Mouse (Mus musculus) testis, postnatal 14 days (tissue): ENCODE measurements around the gene Nags.

Source experiments
- DNase-seq: peaks from one replicate; pipeline ENCODE4 v3.0.0; 2021; ENCODE audit warnings: low spot score

Nags gene

GRCm38 (mm10) chr11:102145471-102146001 lies at the start of gene Nags:
TSS of gene Nags (plus strand) at chr11:102145513.
- DNase-seq: peak; percentile 44

DNA sequence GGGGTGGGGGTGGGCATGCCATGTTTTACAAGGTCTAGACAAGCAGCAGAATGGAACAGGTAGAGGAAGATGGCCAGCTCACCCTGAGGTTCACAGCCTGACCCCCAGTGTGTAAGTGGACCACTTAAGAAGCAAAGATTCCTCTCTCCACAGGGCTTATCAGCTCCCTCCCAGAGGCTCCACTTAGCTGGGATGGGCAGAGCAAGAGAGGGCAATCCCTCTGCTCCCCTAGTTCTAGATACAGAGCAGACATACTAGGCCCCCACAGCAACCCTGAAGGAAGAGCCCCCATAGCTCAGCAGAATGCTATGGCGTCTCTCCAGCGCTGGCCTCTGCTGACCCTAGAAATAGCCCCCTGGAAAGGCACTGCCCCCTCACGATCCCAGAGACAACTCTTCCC lies 49.6 kb upstream of the Nags start:
- no peak for DNase-seq

DNA sequence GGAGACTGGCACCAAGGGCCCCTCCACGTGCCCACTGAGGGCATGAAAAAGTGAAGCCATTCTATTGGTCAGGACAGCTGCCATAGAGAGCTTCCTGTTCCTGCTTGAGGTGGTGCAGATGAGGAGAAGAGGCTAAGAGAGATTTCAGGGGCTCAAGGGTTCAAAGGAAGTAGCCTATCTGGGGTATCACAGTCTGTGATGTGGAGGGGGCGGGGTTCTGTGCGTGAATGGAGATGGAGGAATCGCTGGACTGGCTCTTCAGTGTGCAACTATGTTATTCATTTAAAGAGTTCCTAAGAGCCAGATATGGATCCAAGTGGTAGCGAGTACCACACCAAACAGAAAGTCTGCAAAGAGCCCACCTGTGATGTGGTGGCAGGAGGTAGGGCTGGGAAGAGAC lies 48.9 kb upstream of the Nags start:
- no peak for DNase-seq

GRCm38 (mm10) chr11:102096887-102097391 lies 48.4 kb upstream of the Nags start:
- peak; percentile 64 for DNase-seq

GRCm38 (mm10) chr11:102101219-102101618 lies 44.1 kb upstream of the Nags start, which contains the start of gene Ppy:
TSS of gene Ppy (minus strand) at chr11:102101319.
- no peak for DNase-seq

DNA sequence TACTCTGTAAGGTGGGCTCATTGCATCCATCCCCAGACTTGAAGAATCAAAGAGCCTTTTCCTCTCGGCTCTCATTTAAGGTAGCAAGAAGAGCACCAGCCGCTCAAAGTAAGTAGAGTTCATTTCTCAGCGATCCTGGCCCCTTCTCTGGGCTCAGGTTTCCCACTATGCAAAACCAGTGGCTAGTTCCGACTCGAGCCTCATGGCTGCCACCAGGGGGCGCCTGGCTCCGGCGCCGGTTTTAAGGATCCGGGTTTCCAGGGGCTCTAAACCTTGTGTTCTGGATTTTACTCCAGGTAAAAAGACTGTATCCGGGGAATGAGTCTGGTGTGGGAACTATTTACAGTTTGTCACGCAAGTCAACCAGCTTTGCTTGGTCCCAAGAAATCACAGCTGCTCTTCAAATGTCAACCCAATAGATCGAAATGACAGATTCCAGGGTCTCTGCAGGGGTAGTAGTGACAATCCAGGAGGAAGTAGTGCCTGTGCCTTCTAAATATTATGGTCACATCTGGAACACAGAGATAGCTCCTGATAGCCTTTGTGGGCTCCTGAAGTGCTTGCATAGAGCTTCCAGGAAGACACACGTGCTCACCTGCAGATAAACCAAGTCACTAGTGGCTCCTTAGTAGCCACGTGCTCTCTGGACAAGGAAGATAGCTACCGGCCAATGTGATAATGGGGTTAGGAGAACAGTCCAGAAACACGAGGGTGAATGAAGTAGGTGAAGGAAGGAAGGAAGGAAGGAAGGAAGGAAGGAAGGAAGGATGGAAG lies 42.6 kb upstream of the Nags start:
- peak; percentile 56 for DNase-seq

DNA sequence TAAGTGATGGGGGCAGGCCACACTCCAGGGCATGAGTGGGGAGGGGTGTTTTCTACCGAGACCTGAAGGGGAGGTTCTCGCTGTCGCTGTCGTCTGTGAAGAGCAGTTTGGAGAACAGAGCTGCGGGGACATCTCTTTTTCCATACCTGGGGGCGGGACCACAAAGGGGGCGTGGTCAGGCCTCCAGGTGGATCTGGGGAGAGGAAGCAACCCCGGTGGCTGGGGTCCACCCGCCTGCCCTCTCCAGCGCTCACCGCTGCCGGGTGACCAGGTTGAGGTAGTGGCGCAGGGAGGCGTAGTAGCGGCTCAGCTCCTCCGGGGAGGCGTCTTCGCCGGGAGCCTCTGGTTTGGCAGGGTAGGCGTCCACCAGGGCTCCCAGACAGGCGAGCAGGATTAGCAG lies 38.4 kb upstream of the Nags start:
- no peak for DNase-seq

DNA sequence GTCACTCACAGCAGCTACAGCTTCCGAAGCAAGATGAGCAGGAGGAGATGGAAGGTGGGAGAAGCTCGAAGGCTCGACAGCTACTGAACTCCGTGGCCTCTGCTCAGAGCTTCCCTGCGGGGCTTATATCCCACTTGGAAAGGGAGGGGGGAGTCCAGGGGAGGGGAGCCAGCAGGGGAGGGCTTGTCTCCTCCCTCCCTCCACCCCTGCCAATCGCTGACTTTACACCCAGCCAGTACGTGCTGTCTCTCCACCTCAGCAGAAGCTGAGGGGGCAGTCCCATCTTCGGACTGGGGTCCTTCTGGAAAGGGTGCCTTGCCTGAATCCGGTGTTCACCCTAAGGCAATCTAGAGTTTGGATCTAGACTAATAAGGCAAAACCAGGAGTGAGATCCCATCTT lies 37.6 kb upstream of the Nags start, which contains the start of gene Pyy:
TSS of gene Pyy (minus strand) at position 101 of the 400 bp plus-strand sequence.
- no peak for DNase-seq

DNA sequence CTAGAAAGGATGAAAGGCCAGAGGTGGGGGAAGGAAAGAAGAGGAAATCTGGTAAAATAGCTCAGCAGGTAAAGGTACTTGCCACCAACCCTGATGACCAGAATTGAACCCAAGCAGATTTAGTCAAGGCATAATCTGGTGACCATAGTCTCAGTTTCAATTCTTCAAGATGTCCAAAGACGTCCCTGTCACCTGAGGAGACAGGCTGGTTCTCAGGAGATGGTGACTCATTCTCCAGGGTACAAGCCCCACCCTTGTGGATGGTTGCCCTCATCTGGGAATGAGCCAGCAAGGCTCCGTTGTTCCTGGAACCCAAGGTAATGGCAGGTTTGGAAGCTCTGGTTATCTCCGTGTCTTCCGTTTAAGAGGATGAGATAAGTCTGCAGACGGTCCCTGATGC lies 33.7 kb upstream of the Nags start:
- no peak for DNase-seq

DNA sequence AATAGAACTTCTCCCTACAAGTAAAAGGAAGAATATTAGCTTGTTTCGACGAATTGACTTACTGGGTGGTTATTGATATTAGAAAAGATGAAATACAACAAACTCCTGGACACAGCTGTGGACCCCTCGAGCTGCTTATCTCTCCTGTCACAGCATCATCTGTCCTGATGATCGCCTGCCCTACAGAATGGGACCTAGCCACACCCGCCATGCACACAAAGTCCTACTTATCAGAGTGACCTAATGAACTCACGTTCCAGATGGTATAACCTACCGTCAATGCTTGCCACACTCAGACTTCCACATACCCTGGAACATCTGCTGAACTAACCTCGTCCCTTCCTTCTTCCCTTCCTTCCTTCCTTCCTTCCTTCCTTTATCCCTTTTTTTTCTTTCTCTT lies 29.1 kb upstream of the Nags start:
- no peak for DNase-seq

DNA sequence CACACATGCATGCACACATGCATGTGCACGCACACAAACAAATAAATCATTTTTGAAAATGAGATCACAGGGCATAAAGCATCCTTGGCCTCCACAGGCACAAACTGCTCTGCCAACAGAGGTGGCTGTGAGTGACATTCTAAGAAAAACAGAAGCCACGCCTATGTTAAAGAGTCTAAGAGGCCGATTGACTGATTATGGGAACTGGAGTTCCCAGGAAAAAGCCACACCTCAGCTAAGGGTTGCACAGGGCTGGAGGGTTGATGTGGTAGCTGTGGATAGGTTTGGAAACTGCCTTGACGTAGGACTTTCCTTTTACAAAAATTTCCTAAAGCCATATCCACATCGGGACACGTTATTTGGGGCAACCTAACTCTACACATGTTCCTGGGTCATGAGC lies 27.9 kb upstream of the Nags start:
- DNase-seq: no peak

DNA sequence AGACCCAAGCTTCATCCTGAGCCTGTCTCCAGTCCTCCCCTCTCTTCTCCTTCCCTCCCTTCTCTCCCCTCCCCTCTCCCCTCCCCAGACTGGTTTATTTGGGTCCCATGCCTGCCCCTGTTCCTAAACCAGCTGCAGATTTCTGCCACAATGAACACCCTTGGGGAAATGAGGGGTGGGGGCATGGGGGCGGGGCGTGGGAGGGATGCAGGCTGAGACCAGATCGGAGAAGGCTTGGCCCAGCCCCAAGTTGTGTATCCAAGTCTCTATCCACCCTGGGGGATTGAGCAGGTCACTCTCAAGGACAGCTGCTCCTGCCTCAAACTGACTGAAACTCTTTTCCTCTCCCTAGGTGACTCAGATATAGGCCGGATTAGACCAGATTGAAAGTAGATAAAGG lies 10.8 kb upstream of the Nags start:
- no peak for DNase-seq

DNA sequence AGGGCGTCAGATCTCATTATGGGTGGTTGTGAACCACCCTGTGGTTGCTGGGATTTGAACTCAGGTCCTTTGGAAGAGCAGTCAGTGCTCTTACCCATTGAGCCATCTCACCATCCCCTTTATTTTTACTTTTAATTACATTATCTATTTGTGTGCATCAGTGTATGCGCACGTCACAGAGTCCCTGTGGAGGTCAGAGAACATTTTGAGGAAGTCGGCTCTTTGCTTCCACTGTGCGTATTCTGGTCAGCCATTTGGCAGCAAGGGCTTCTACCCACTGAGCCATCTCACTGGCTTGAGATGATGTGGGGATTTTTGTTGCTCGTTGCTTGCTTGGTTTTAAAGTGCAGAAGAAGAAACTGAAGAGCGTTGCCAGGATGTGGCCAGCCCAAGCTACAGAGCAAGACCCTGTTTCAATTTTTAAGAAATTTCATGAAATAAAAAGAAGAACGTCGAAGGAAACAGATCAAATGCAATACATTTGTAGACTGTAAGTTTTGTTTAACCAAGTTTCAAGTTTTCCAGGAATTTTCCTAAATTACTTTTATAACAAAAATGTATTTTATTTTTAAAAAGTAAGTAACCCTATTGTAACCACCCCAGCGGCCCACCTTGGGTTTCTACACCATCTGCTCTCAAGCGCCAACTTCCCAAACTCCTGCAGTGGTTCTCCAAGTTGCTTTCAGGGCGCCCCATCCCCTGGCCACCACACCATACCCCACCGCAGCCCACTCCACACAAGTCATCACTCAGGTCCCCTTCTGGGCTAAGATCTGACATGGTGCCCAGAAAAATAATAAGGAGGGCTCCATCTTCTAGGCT lies 7.5 kb upstream of the Nags start:
- DNase-seq: no peak

DNA sequence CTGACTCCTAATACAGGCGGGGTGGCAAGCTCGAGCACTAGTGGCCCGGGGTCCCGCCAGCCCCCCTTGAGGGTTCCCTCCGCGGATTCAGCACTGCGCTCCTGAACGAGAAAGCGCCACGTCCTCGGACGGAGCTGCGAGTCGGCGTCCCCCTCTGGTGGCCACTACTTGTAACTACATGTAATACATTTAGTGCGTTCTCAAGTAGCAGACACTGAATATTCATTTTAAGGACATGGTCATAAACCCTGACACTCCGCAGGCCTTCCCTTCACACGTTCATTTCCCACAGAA lies 6.9 kb upstream of the Nags start:
- DNase-seq: peak; percentile 69

GRCm38 (mm10) chr11:102140508-102140907 lies 4.8 kb upstream of the Nags start:
- DNase-seq: no peak

GRCm38 (mm10) chr11:102142355-102142754 lies 3.0 kb upstream of the Nags start:
- DNase-seq: no peak

- peak; percentile 56 for DNase-seq
These were observed 299 bp upstream of the Nags start for GRCm38 (mm10) chr11:102144957-102145470.

- peak; percentile 75 for DNase-seq
These were observed 692 bp downstream of the Nags start for GRCm38 (mm10) chr11:102146005-102146404.

GRCm38 (mm10) chr11:102146531-102146930 lies 1.2 kb downstream of the Nags start:
- DNase-seq: no peak

DNA sequence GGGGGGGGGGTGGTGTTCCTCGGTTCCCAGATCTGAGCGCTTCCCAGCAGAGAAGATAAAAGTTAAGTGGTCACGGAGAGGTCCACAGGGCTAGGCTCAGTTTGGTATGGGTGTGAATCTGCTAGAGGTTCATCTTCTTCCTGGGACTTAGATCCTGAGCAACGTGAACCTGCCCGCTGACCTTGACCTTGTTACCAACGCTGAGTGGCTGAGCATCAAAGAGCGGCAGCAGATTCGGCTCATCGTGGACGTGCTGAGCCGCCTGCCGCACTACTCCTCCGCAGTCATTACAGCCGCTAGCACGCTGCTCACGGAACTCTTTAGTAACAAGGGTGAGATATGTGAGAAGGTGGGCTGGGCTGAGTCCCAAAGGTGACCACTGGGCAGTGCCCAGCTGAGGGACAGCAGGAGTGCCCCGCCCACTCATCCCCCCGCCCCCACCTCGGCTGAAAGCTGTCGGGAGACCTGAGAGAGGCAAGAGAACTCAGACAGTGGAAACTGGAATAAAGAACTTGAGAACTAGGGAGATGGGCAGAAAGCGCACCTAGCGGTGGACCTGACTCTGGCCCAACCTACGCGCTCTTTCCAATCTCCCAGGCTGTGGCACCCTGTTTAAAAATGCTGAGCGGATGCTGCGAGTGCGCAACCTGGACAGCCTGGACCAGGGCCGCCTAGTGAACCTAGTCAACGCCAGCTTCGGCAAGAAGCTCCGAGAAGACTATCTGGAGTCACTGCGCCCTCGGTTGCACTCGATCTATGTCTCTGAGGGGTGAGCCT lies 2.1 kb downstream of the Nags start:
- DNase-seq: peak; percentile 59

- peak; percentile 92 for DNase-seq
These were observed 10.9 kb downstream of the Nags start, which contains the start of gene Tmem101 for GRCm38 (mm10) chr11:102156039-102156785. TSS of gene Tmem101 (minus strand) at chr11:102156404.
